Mouse (Mus musculus) embryonic facial prominence, embryonic 11.5 days (tissue): Measurements from ENCODE around the gene St6galnac5. TPM values are rescaled to one million over a fixed set of nuclear protein-coding genes. Genes with fewer than 3 reads are reported as not detected.

Experiments used
- ATAC-seq: fragments of 200-750 bp; cut with Nextera tagmentation; replicated peaks from 2 replicates; pipeline ENCODE4 v1.8.0; 2017; ENCODE audit warnings: low read depth; ENCODE audit not compliant: insufficient number of reproducible peaks, low FRiP score, low TSS enrichment
- DNase-seq: peaks from one replicate; pipeline ENCODE4 v3.0.0-alpha.2; 2015; ENCODE audit warnings: low spot score
- H3K27ac ChIP-seq: fragments of 300-500 bp; sonication (generic); replicated peaks from 2 replicates; pipeline ENCODE4 v1.5.1; 2014; ENCODE audit warnings: mild to moderate bottlenecking, low read depth, low read length, control low read depth
- H3K27me3 ChIP-seq: fragments of 300-500 bp; sonication (generic); 2 replicates; pipeline ENCODE4 v1.6.1; 2014; ENCODE audit warnings: mild to moderate bottlenecking, low read length, moderate library complexity, mixed read lengths; ENCODE audit not compliant: control insufficient read depth, insufficient read depth
- H3K36me3 ChIP-seq: fragments of 300-500 bp; sonication (generic); replicated peaks from 2 replicates; pipeline ENCODE4 v1.6.1; 2014; ENCODE audit warnings: low read depth, mild to moderate bottlenecking, low read length, moderate library complexity, mixed read lengths; ENCODE audit not compliant: control insufficient read depth, insufficient read depth
- H3K4me1 ChIP-seq: fragments of 300-500 bp; sonication (generic); 2 replicates; pipeline ENCODE4 v1.6.1; 2014; ENCODE audit warnings: low read length, mixed read lengths; ENCODE audit not compliant: control insufficient read depth, insufficient read depth
- H3K4me2 ChIP-seq: fragments of 300-500 bp; sonication (generic); 2 replicates; pipeline ENCODE4 v1.6.1; 2014; ENCODE audit warnings: low read depth, mild to moderate bottlenecking, control low read depth, low read length, moderate library complexity
- H3K4me3 ChIP-seq: fragments of 300-500 bp; sonication (generic); 2 replicates; pipeline ENCODE4 v1.5.1; 2014; ENCODE audit warnings: low read depth, low read length, control low read depth
- H3K9ac ChIP-seq: fragments of 300-500 bp; sonication (generic); replicated peaks from 2 replicates; pipeline ENCODE4 v1.6.1; 2014; ENCODE audit warnings: mild to moderate bottlenecking, control low read depth, low read length
- H3K9me3 ChIP-seq: fragments of 300-500 bp; sonication (generic); replicated peaks from 2 replicates; pipeline ENCODE4 v1.6.1; 2016; ENCODE audit warnings: mild to moderate bottlenecking, low read length, inconsistent platforms, mixed read lengths; ENCODE audit not compliant: control insufficient read depth
- WGBS: fragments of 180-500 bp; shearing (Covaris S2); extraction: QIAGEN DNeasy Blood & Tissue Kit; methylation state at CpG from one replicate; pipeline ENCODE4 v1.1.7; 2014; 5-methylcytosine and 5-hydroxymethylcytosine counted together
- polyA plus RNA-seq: library from polyadenylated mRNA; unstranded; fragments of >200 nt; fragmentation: Nextera tagmentation; extraction: Ambion mirVana; gene quantifications from 2 replicates; pipeline ENCODE4 v1.2.1, GENCODE M21; 2014

Gene St6galnac5
- polyA plus RNA-seq, 1 experiment from 2014 or later, result 1.3 TPM

GRCm38 (mm10) chr3:152993608-152994007 lies 11.6 kb upstream of the St6galnac5 start:
- H3K36me3 ChIP-seq, result no peaks in the 10 kb centered on the region
- no peaks in the 10 kb centered on the region for H3K4me1 ChIP-seq
- WGBS, result 67% methylated on average over 5 of the region's 5 CpGs
- H3K4me2 ChIP-seq, result no peak overlapping the region
- no peaks in the 10 kb centered on the region for H3K27me3 ChIP-seq
- DNase-seq, result no peak
- no peak overlapping the region for H3K27ac ChIP-seq
- no peak overlapping the region for H3K9ac ChIP-seq
- H3K9me3 ChIP-seq, result no peaks in the 10 kb centered on the region
- ATAC-seq, result no peak
- H3K4me3 ChIP-seq, result no peak overlapping the region

GRCm38 (mm10) chr3:152990787-152991186 lies 8.7 kb upstream of the St6galnac5 start:
- Histone ChIP-seq H3K9me3 (no peaks in the 10 kb centered on the region), H3K36me3 (no peaks in the 10 kb centered on the region), H3K4me1 (no peaks in the 10 kb centered on the region), H3K4me3 (no peak overlapping the region), H3K27ac (no peak overlapping the region), H3K4me2 (no peak overlapping the region), H3K27me3 (no peaks in the 10 kb centered on the region), H3K9ac (no peak overlapping the region)
- 93% methylated on average over 2 of the region's 2 CpGs for WGBS
- DNase-seq (no peak), ATAC-seq (no peak)

DNA sequence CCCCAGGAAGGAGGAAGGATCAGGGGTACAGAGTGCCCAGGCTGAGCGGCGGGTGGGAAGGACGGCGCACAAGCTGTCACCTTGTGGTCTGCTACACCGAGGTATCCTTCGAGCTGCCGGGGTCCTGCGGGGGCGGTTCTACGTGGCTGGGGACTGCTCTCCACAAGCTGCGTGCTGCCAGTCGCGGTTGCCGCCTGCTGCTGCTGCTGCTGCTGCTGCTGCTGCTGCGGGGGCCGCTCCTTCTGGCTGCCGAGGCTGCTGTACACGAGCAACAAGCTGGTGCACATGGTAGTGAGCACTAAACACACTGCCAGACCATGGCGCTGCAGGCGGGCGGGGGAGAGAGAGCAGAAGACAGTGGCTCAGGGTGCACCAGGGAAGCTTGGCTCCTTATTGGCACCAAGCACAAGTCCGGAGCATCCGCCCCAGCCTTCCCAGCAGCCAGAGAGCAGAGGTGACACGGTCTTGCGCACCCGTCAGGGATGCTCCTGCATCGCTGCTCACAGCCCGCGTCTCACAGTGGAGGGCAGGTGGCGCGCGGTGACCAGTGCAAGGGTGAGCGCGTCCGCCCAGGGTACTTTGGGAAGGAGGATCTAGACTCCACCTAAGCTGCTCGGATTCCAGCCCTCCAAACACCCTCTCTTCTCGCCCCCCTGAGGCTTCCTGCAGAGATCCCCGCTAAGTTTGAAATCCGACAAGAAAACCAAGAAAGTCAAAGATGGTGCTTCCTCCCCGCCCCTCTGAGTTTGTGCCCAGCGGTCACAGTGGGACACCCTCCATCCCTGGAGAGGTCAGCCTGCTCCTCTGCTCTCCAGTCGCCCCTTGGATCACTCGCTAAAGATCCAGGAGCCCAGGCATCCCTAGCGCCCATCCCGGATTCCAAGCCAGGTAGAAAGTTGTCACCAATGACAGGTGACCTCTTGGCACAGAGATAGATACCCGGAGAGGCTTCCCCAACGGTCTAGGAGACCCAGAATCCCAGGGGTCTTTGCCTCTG lies 770 bp downstream of the St6galnac5 start:
- Histone ChIP-seq H3K9me3 (no peaks in the 10 kb centered on the region), H3K9ac (peak overlapping the region; percentile 49), H3K4me2 (peak overlapping the region; percentile 96), H3K4me3 (peak overlapping the region; percentile 48), H3K27me3 (peaks cover 12% of the 10 kb centered on the region), H3K4me1 (peaks cover 4% of the 10 kb centered on the region), H3K36me3 (no peaks in the 10 kb centered on the region), H3K27ac (no peak overlapping the region)
- peak; percentile 61 for ATAC-seq
- DNase-seq, result peak; percentile 37
- WGBS, result under 1% methylated on average over 47 of the region's 47 CpGs

DNA sequence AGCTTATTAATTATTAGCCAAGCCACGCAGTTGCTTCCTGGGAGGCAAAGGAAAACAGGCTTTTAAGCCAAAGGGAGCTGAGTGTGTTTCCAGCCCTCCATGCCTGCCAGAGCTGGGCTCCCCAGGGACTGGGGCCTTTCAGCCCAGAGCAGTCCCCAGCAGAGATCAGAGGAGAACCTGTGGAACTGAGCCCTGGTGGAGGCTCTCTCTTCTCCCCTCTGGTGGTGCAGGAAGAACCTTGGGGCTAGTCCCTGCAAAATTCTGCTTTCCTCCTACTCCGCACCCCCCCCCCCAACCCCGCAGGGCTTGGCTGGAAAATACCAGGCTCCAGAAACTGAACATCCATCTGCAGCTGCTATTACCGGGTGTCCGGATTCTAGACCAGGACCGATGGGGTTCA lies 1.6 kb downstream of the St6galnac5 start:
- Histone ChIP-seq H3K4me1 (peaks cover 4% of the 10 kb centered on the region), H3K9me3 (no peaks in the 10 kb centered on the region), H3K4me2 (peak overlapping the region; percentile 96), H3K36me3 (no peaks in the 10 kb centered on the region), H3K9ac (peak overlapping the region; percentile 43; the same call in 1 of the 2 replicates), H3K27me3 (peaks cover 12% of the 10 kb centered on the region), H3K4me3 (peak overlapping the region; percentile 48), H3K27ac (no peak overlapping the region)
- no peak for ATAC-seq
- DNase-seq, result peak; percentile 22
- 5% methylated on average over 6 of the region's 6 CpGs for WGBS

- Histone ChIP-seq H3K36me3 (no peaks in the 10 kb centered on the region), H3K27ac (no peak overlapping the region), H3K9ac (no peak overlapping the region), H3K4me3 (no peak overlapping the region), H3K4me1 (peaks cover 4% of the 10 kb centered on the region), H3K4me2 (no peak overlapping the region), H3K9me3 (no peaks in the 10 kb centered on the region), H3K27me3 (peaks cover 12% of the 10 kb centered on the region)
- 80% methylated on average over 11 of the region's 11 CpGs for WGBS
- no peak for DNase-seq
- ATAC-seq, result no peak
These were observed 2.5 kb downstream of the St6galnac5 start for GRCm38 (mm10) chr3:152979481-152980092.

- Histone ChIP-seq H3K27me3 (no peaks in the 10 kb centered on the region), H3K9ac (no peak overlapping the region), H3K4me2 (no peak overlapping the region), H3K4me3 (no peak overlapping the region), H3K4me1 (no peaks in the 10 kb centered on the region), H3K9me3 (no peaks in the 10 kb centered on the region), H3K27ac (no peak overlapping the region), H3K36me3 (no peaks in the 10 kb centered on the region)
- no peak for ATAC-seq
- no peak for DNase-seq
- 85% methylated on average over 4 of the region's 4 CpGs for WGBS
These were observed 10.7 kb downstream of the St6galnac5 start for GRCm38 (mm10) chr3:152971373-152971772.

DNA sequence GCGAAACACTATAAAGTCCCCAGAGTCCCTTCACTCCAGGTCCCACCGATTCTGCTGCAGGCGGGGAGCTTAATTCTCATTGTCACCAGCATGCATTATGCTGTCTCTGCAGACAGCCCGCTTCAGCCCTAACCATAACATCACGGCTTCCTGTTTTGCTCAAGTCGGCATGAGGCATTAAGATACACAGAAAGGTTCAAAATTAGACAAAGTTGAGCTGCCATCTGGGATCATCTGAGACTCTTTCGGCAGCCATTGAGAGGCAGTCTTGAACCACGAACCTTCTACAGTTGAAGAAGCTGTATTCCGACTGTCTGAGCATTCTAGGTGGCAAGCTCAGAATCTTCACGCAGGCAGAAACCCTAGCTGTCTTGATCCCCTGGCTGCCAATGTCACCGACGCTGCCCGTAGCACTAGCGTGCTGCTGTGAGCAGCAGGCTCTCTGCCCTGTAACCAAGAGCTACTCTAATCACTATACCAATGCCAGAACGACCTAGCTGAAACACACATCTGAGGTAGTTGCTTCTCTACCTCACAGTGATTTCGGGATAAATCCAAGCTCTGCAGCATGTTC lies 12.2 kb downstream of the St6galnac5 start:
- ATAC-seq (no peak), DNase-seq (no peak)
- H3K4me1 ChIP-seq, result no peaks in the 10 kb centered on the region
- no peak overlapping the region for H3K4me3 ChIP-seq
- no peak overlapping the region for H3K4me2 ChIP-seq
- no peak overlapping the region for H3K9ac ChIP-seq
- H3K36me3 ChIP-seq, result no peaks in the 10 kb centered on the region
- no peak overlapping the region for H3K27ac ChIP-seq
- H3K9me3 ChIP-seq, result no peaks in the 10 kb centered on the region
- no peaks in the 10 kb centered on the region for H3K27me3 ChIP-seq
- 71% methylated on average over 16 of the region's 16 CpGs for WGBS
